Mouse (Mus musculus) midbrain, embryonic 15.5 days (tissue): ENCODE results near the gene Mob3b. TPM values are rescaled to one million over a fixed set of nuclear protein-coding genes. Genes with fewer than 3 reads are reported as not detected.

Experiments
- ATAC-seq: fragments of 200-750 bp; cut with Nextera tagmentation; replicated peaks from 2 replicates; pipeline ENCODE4 v1.8.0; 2017; ENCODE audit warnings: moderate TSS enrichment
- H3K27ac ChIP-seq: fragments of 300-500 bp; sonication (generic); 2 replicates; pipeline ENCODE4 v1.5.1; 2015; ENCODE audit warnings: mild to moderate bottlenecking, inconsistent platforms
- H3K27me3 ChIP-seq: fragments of 300-500 bp; sonication (generic); replicated peaks from 2 replicates; pipeline ENCODE4 v1.6.1; 2015; ENCODE audit warnings: inconsistent platforms
- H3K36me3 ChIP-seq: fragments of 300-500 bp; sonication (generic); replicated peaks from 2 replicates; pipeline ENCODE4 v1.6.1; 2015; ENCODE audit warnings: inconsistent platforms
- H3K4me1 ChIP-seq: fragments of 300-500 bp; sonication (generic); 2 replicates; pipeline ENCODE4 v1.6.1; 2015; ENCODE audit warnings: inconsistent platforms
- H3K4me2 ChIP-seq: fragments of 300-500 bp; sonication (generic); 2 replicates; pipeline ENCODE4 v1.6.1; 2015; ENCODE audit warnings: inconsistent platforms, mild to moderate bottlenecking, moderate library complexity
- H3K4me3 ChIP-seq: fragments of 300-500 bp; sonication (generic); 2 replicates; pipeline ENCODE4 v1.5.1; 2015; ENCODE audit warnings: mild to moderate bottlenecking, inconsistent platforms
- H3K9ac ChIP-seq: fragments of 300-500 bp; sonication (generic); 2 replicates; pipeline ENCODE4 v1.6.1; 2015; ENCODE audit warnings: mild to moderate bottlenecking, inconsistent platforms
- H3K9me3 ChIP-seq: fragments of 300-500 bp; sonication (generic); 2 replicates; pipeline ENCODE4 v1.6.1; 2016; ENCODE audit warnings: inconsistent platforms
- WGBS: fragments of 180-500 bp; shearing (Covaris S2); methylation state at CpG from one replicate; pipeline ENCODE4 v1.1.7; 2015; ENCODE audit warnings: mixed read lengths; 5-methylcytosine and 5-hydroxymethylcytosine counted together
- polyA plus RNA-seq: library from polyadenylated mRNA; unstranded; fragments of >200 nt; fragmentation: Nextera tagmentation; extraction: Ambion mirVana; gene quantifications from 2 replicates; pipeline ENCODE4 v1.2.1, GENCODE M21; 2015

The Mob3b gene
- polyA plus RNA-seq, 1 experiment from 2014 or later: 5.6 TPM

- 89% methylated on average over 12 of the region's 12 CpGs for WGBS
- ATAC-seq: no peak
These were observed 13.7 kb downstream of the Mob3b start for GRCm38 (mm10) chr4:35143472-35144102.

DNA sequence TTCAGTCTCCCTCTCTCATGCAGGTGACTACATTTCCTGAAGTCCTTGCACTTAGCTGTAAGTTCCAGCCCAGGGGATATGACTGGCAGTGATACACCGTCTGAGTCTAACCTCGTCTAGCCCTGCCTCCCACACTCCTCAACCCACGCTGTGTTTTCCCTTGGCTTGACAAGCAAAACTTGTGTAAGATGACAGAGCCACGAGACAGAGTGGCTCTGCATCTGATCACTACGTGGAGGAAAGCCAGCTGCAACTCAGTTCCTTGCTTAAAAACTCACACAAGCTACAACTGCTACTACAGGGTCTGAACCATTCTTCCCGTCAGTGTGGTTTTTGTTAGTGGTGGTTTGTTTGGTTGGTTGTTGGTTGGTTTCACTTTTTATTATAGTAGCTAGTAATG is 17.0 kb downstream of the Mob3b start:
- 89% methylated on average over 6 of the region's 6 CpGs for WGBS
- no peak for ATAC-seq
- Histone ChIP-seq H3K27ac (no peak overlapping the region), H3K4me2 (no peak overlapping the region), H3K4me1 (no peaks in the 10 kb centered on the region), H3K36me3 (no peaks in the 10 kb centered on the region), H3K4me3 (no peak overlapping the region), H3K9ac (no peak overlapping the region), H3K27me3 (no peaks in the 10 kb centered on the region), H3K9me3 (no peaks in the 10 kb centered on the region)

More at GRCm38 (mm10) chr4:35143472-35144102, 13.7 kb downstream of the Mob3b start:
- Histone ChIP-seq H3K4me1 (no peaks in the 10 kb centered on the region), H3K36me3 (no peaks in the 10 kb centered on the region), H3K4me2 (no peak overlapping the region), H3K9me3 (no peaks in the 10 kb centered on the region), H3K4me3 (no peak overlapping the region), H3K27me3 (no peaks in the 10 kb centered on the region), H3K9ac (no peak overlapping the region), H3K27ac (no peak overlapping the region)

DNA sequence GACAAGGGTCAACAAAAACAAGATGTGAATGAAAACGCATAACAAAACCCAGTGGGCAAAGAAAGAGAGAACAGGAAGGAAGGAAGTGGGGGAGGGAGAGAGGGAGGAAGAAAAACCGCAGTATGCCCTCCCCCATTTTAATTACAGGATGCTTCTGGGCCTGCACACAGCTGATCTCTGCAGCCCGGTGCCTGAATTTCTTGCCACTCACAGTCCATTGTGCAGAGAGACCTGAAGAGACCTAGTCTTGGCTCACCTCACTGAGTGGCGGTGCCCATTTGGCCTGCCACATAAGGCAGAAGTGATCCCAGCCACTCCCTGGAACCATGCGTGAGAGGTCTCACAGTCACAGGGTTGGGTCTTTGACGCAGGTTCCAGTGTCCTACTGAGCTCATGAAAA is 19.2 kb downstream of the Mob3b start:
- H3K4me3 ChIP-seq: no peak overlapping the region

DNA sequence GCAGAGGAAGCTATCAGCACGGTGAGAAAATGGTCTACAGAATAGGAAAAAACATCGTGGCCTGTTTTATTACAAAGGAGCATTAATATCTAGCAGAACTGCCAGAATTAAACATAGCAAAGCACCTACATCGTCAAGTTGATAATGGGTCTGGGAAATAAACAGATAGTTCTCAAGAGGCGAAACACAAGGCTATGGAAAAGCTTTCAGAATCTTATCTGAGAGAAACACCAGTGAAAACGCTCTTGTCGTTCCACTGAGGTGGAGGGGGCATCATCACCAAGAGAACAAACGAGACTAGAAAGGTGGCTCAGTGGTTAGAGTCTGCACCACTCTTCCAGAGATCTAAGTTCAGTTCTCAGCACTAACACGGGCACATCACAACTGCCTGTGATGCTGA is 20.3 kb downstream of the Mob3b start:
- Histone ChIP-seq H3K9ac (no peak overlapping the region), H3K36me3 (no peaks in the 10 kb centered on the region), H3K27ac (no peak overlapping the region), H3K4me2 (no peak overlapping the region), H3K9me3 (no peaks in the 10 kb centered on the region), H3K4me3 (no peak overlapping the region), H3K27me3 (no peaks in the 10 kb centered on the region), H3K4me1 (no peaks in the 10 kb centered on the region)
- 86% methylated on average over 8 of the region's 8 CpGs for WGBS
- no peak for ATAC-seq

More for the DNA sequence above, 19.2 kb downstream of the Mob3b start:
- Histone ChIP-seq H3K36me3 (no peaks in the 10 kb centered on the region), H3K4me1 (no peaks in the 10 kb centered on the region), H3K9ac (no peak overlapping the region), H3K4me2 (no peak overlapping the region), H3K9me3 (no peaks in the 10 kb centered on the region), H3K27me3 (no peaks in the 10 kb centered on the region), H3K27ac (no peak overlapping the region)
- 54% methylated on average over 6 of the region's 6 CpGs for WGBS
- ATAC-seq: no peak

- WGBS: 82% methylated on average over 4 of the region's 4 CpGs
- Histone ChIP-seq H3K9ac (no peak overlapping the region), H3K9me3 (no peaks in the 10 kb centered on the region), H3K4me3 (no peak overlapping the region), H3K27ac (no peak overlapping the region), H3K27me3 (no peaks in the 10 kb centered on the region), H3K36me3 (no peaks in the 10 kb centered on the region), H3K4me1 (no peaks in the 10 kb centered on the region), H3K4me2 (no peak overlapping the region)
- no peak for ATAC-seq
These were observed 21.5 kb downstream of the Mob3b start for GRCm38 (mm10) chr4:35135806-35136205.

GRCm38 (mm10) chr4:35134846-35135611 is 22.3 kb downstream of the Mob3b start:
- Histone ChIP-seq H3K27me3 (no peaks in the 10 kb centered on the region), H3K36me3 (no peaks in the 10 kb centered on the region), H3K4me3 (no peak overlapping the region), H3K4me2 (no peak overlapping the region), H3K4me1 (no peaks in the 10 kb centered on the region), H3K9ac (no peak overlapping the region), H3K9me3 (no peaks in the 10 kb centered on the region), H3K27ac (no peak overlapping the region)
- ATAC-seq: no peak
- WGBS: 90% methylated on average over 15 of the region's 15 CpGs

DNA sequence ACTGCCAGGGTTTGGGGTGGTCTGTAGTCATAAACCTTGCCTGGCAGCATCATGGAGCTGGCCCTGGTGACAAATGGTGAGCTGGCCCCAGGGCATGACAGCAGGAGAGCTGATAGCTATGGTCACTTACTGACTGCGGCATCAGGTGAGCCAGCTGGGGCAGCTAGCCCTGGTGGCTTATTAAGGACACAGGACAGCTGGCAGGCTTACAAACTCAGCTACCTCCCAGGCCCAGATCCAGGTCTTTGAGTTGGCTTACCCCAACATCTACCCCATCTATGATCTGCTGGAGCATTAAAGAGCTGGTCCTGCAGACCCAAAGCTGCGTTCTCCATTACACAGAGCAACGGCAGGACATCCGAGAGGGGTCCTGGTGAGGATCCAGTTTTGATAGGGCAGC is 23.9 kb downstream of the Mob3b start:
- WGBS: 93% methylated on average over 4 of the region's 4 CpGs
- Histone ChIP-seq H3K27me3 (no peaks in the 10 kb centered on the region), H3K4me1 (no peaks in the 10 kb centered on the region), H3K9ac (no peak overlapping the region), H3K9me3 (no peaks in the 10 kb centered on the region), H3K4me3 (no peak overlapping the region), H3K36me3 (no peaks in the 10 kb centered on the region), H3K4me2 (no peak overlapping the region), H3K27ac (no peak overlapping the region)
- no peak for ATAC-seq

GRCm38 (mm10) chr4:35131592-35131991 is 25.7 kb downstream of the Mob3b start:
- no peaks in the 10 kb centered on the region for H3K9me3 ChIP-seq
- H3K27me3 ChIP-seq: no peaks in the 10 kb centered on the region
- H3K36me3 ChIP-seq: no peaks in the 10 kb centered on the region
- no peak for ATAC-seq
- H3K4me1 ChIP-seq: no peaks in the 10 kb centered on the region
- 81% methylated on average over 4 of the region's 4 CpGs for WGBS
- no peak overlapping the region for H3K4me2 ChIP-seq
- no peak overlapping the region for H3K9ac ChIP-seq
- H3K27ac ChIP-seq: no peak overlapping the region
- H3K4me3 ChIP-seq: no peak overlapping the region

GRCm38 (mm10) chr4:35130411-35130948 is 26.8 kb downstream of the Mob3b start:
- H3K4me1 ChIP-seq: peaks cover 6% of the 10 kb centered on the region
- no peak overlapping the region for H3K27ac ChIP-seq
- ATAC-seq: no peak
- H3K4me3 ChIP-seq: no peak overlapping the region
- H3K36me3 ChIP-seq: no peaks in the 10 kb centered on the region
- no peaks in the 10 kb centered on the region for H3K27me3 ChIP-seq
- no peak overlapping the region for H3K9ac ChIP-seq
- WGBS: 72% methylated on average over 6 of the region's 6 CpGs
- no peak overlapping the region for H3K4me2 ChIP-seq
- H3K9me3 ChIP-seq: no peaks in the 10 kb centered on the region

DNA sequence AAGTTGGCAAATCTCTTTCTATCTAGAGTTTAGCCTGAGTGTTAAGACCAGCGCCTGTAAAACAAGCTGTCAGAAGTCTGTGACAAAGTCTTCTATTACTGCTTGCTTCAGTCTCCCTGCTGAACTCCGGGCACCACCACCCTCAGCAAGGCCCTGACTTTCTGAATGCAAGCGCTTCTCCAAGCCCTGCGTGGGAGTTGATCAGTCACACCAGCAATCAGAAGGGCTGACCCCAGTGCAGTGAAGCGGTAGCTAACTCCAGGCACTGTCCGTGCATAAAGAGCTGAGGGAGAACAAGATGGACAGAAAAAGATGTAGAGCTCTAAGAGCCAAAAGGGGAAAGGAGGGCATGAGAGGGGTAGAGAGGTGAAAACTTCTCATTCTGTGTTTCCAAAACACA is 29.5 kb downstream of the Mob3b start:
- Histone ChIP-seq H3K4me1 (peaks cover 11% of the 10 kb centered on the region), H3K9ac (no peak overlapping the region), H3K36me3 (no peaks in the 10 kb centered on the region), H3K27me3 (no peaks in the 10 kb centered on the region), H3K4me2 (no peak overlapping the region), H3K4me3 (no peak overlapping the region), H3K27ac (no peak overlapping the region), H3K9me3 (no peaks in the 10 kb centered on the region)
- no peak for ATAC-seq
- 50% methylated on average over 6 of the region's 6 CpGs for WGBS

- 46% methylated on average over 9 of the region's 9 CpGs for WGBS
- Histone ChIP-seq H3K27me3 (no peaks in the 10 kb centered on the region), H3K4me2 (no peak overlapping the region), H3K9me3 (no peaks in the 10 kb centered on the region), H3K27ac (no peak overlapping the region), H3K9ac (no peak overlapping the region), H3K36me3 (no peaks in the 10 kb centered on the region), H3K4me1 (peaks cover 15% of the 10 kb centered on the region), H3K4me3 (no peak overlapping the region)
- no peak for ATAC-seq
These were observed 30.5 kb downstream of the Mob3b start for GRCm38 (mm10) chr4:35126776-35127175.

DNA sequence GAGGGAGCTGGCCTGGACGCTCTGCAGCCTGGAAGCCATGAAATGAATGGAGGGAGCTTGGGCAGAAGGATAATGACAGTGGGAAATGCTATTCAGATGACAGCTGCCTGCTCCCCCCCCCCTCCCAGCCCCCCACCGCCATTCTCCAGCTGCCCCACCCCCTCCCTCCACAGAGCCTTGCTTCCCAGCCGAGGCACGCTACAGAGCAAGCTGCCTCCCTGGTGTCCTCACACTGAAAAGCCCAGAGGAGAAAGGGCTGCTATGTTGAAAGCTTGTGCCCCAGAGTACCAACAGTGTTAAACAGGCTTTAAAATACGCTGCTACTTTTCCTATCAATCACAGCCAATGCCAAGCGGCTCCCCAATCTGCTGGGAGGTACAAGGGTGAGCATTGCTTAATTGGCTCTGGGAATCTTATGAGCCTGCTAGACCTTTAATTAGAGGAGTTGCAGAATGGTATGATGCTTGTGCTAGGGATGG is 31.9 kb downstream of the Mob3b start:
- peak; percentile 79 for ATAC-seq
- WGBS: 3% methylated on average over 6 of the region's 6 CpGs
- H3K4me1 ChIP-seq: peaks cover 22% of the 10 kb centered on the region

More for the DNA sequence above, 31.9 kb downstream of the Mob3b start:
- no peak overlapping the region for H3K4me3 ChIP-seq
- H3K36me3 ChIP-seq: no peaks in the 10 kb centered on the region
- H3K9me3 ChIP-seq: no peaks in the 10 kb centered on the region
- H3K9ac ChIP-seq: no peak overlapping the region
- no peaks in the 10 kb centered on the region for H3K27me3 ChIP-seq
- no peak overlapping the region; the same call in 1 of the 2 replicates for H3K4me2 ChIP-seq
- peak overlapping the region; percentile 11; the same call in 1 of the 2 replicates for H3K27ac ChIP-seq
